Mouse (Mus musculus): ENCODE measurements around the gene Gm1123.

The Gm1123 gene

DNA sequence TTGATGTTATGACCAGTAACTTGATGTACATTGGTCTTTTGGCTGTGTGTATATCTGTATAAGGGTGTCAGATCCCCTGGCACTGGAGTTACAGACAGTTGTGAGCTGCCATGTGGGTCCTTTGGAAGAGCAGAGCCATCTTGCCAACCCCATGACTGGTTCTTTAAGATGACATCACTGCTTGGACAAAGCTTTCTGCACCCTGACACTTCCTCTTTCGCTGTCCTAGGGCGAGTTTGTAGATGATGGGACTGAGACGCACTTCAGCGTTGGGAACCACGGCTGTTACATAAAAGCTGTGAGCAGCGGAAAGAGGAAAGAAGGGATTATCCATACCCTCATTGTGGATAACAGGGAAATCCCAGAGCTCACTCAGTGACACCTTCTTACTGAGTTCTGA, 34.2 kb downstream of the Gm1123 start:
- DNase-seq (ENCODE audit: low read depth, low spot score), result no peak

- DNase-seq (ENCODE audit: low read depth, low spot score), result no peak
Observed at GRCm38 (mm10) chr9:98999881-99000339, 35.6 kb downstream of the Gm1123 start.

DNA sequence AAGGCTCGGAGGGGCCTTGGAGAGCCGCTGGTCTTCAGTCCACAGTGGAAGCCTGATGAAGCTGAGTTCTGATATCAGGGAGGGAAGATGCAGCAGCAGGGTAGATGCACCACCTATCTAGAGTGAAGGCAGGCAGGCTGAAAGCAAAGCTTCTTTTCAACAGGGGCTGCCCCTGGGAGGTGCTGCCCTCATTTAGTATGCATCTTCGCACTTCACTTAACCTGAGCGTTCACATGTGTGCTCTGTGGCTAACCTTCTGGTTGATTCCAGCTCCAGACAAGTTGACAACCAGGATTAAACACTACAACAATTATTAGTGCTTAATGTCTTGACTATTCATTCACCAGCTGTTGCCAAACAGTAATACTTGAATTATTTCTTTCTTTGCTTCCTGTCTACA, 41.4 kb downstream of the Gm1123 start:
- no peak for DNase-seq (ENCODE audit: low read depth, low spot score)

GRCm38 (mm10) chr9:98987131-98987530, 48.4 kb downstream of the Gm1123 start:
- no peak for DNase-seq (ENCODE audit: low read depth, low spot score)

GRCm38 (mm10) chr9:98986476-98987096, 48.9 kb downstream of the Gm1123 start:
- DNase-seq (ENCODE audit: low read depth, low spot score), result no peak

- DNase-seq (ENCODE audit: low read depth, low spot score), result peak; percentile 99
Observed at GRCm38 (mm10) chr9:98985800-98986475, 49.6 kb downstream of the Gm1123 start, which contains the start of gene Faim. TSS of gene Faim (plus strand) at chr9:98986373.

- DNase-seq (ENCODE audit: low read depth, low spot score), result peak; percentile 83
Observed at GRCm38 (mm10) chr9:98979431-98980416, 55.8 kb downstream of the Gm1123 start.

DNA sequence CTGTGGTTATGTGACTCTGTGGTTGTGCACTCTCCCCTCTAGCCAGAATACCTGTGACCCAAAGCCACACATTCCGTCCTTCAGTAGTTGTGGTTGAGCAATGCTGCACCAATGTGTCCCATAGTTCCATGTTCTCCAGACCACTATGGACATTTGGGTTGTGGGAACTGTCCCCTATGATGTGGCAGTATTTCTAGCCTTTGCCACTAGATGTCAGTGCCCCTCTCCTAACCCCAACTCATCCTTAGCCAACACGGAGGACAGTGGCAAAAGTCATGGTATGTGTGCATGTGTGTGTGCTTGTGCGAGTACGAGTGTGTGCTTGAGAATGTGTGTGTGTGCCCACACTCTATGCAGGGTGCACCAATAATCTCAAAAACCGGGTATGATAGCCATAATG, 59.0 kb downstream of the Gm1123 start:
- no peak for DNase-seq (ENCODE audit: low read depth, low spot score)

DNA sequence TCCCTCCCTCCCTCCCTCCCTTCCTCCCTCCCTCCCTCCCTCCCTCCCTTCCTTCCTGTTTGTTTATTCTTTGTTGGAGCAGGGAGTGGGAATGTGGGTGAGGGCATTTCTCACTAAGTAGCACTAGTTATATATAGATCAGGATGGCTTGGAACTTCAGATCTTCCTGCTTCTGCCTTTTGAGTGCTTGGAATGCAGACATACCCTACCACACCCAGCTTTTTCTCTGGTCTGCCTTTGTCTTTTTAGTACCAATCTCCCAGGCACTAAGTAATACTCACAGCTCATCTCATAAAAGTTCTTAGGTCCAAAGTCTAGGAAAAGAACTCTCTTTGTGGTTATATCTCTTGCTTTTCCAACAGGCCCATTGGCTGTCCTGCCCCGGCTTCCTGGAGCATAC, 59.4 kb downstream of the Gm1123 start:
- no peak for DNase-seq (ENCODE audit: low read depth, low spot score)

DNA sequence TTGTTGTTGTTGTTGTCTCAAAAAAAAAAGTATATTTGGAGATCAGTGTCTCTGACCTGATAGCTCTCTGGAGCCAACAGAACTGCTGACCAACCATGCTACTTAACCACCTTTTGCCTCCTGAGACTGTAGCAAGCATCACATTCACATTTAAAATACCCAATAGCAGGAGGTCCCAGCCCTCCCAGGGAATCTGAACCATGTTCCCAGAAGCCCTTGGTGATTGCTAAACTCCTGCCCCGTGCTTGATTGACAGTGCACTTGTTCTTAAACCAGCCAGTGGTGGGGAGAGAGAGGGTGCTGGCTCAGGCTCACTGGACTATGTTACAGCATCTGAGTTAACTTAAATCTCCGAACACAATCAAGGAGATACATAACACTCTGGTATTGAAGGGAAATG, 60.6 kb downstream of the Gm1123 start:
- DNase-seq (ENCODE audit: low read depth, low spot score), result no peak

DNA sequence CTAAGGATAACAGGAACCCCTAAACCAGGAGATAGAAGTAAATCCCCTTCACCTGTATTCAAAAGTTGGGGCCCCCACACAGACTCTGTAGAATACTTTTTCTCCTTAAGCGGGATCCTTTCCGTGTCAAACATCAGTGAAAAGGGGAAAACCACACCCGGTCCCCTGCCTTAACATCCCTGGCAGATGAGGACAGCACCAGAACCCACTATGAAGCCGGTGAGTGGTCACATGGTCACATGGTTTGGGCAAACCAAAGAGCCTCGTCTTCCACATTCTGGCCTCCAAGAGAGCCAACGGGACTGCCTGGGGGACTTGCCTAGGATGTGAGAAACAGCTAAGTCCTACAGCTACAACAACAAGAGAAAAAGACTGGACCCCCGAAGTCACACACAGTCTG, 62.0 kb downstream of the Gm1123 start:
- DNase-seq (ENCODE audit: low read depth, low spot score), result no peak

- no peak for DNase-seq (ENCODE audit: low read depth, low spot score)
Observed at GRCm38 (mm10) chr9:98973101-98973521, 62.4 kb downstream of the Gm1123 start.

DNA sequence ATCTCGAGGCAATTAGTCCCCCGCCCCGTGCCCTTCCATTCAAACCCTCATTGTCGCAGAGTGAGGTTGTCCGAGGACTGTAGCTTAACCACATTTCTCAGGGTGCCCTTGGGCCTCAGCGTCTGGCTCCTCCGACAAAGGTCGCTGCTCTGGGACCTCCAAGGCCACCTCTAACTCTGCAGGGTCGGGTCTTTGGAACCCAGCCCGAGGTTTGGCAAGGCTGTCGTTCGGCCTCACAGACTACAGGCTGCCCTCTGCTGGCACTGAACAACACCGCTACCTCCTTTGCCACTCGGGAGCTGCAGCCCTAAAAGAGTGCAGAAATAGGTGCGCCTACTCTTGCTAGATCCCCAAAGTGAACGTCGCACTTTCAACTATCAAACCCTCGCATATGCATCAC, 70.4 kb downstream of the Gm1123 start:
- DNase-seq (ENCODE audit: low read depth, low spot score), result no peak

DNA sequence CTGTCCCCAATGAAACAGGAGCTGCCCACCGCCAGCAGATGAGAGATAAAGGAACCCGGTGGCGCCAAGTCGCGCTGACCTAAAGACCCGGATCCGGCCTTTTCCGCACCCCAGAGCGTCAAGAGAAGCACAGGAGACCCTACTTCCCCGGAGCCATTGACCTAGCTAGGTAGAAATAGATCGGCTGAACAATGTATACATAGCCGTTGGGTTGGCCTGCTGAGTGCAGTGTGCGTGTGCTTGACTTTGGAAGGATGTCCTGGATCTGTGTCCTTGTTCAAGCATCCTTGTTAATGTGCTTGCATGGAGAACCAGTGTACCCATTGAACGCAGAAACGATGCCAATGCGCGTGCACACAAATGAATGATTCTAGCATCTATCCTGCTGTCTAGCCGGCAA, 71.9 kb downstream of the Gm1123 start:
- no peak for DNase-seq (ENCODE audit: low read depth, low spot score)

GRCm38 (mm10) chr9:98962478-98963142, 72.9 kb downstream of the Gm1123 start:
- DNase-seq (ENCODE audit: low read depth, low spot score), result no peak

GRCm38 (mm10) chr9:98961591-98962477, 73.7 kb downstream of the Gm1123 start:
- no peak for DNase-seq (ENCODE audit: low read depth, low spot score)

DNA sequence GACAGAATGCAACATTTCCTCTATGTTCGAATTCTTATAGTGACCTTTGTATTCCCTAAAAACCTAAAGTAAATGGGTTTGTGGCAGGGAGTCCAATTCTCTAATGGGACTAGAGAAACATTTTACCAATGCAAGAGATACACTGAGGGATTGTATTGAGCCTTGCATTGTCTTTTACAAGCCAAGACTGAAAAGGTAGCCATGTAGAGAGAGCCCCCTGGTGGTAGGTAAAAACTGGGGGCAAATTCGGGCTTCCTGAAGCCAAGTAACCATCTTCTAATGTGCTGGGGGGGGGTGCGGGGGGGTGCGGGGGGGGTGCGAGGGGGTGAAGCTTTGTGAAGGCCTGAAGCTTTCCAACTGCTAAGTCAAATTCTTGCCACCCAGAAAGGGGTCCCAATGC, 75.2 kb downstream of the Gm1123 start:
- no peak for DNase-seq (ENCODE audit: low read depth, low spot score)

DNA sequence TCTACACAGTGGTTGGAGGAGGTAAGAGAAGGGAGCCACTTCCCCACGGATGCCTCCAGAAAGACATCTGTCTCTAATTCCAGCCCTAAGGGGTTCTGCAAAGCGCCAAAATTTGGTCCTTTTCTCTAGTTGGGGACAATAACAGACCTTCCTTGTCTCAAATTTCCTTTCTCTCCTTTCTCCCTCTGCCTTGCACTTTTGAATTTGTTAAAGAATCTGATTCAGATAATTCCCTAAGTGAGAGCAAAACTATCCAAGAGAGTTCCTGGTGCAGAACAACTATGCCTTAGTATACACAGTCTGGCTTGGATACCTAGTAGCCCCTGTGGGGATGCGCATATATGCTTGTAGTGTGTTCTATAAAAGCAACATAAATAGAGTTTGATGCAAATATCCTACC, 75.7 kb downstream of the Gm1123 start:
- DNase-seq (ENCODE audit: low read depth, low spot score), result no peak

DNA sequence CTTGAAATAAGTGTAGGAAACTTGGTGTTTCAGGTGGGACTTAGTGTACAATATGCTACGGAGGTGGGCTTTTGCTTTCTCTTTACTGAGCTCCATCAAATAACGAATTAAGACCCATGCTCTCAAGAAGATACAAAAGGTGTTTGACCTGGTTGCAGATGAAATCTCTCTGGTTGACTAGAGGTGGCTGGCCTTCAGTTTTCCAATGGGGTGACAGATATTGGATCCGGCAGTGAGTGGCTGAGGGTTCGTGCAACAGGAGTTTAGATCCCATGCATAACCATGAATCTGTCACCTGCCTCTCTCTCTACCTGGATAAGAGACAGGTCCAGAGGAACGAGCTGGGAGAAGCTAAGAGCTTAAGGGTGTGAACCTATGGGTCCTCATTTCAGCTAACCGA, 76.9 kb downstream of the Gm1123 start:
- no peak for DNase-seq (ENCODE audit: low read depth, low spot score)

GRCm38 (mm10) chr9:98957751-98958351, 77.7 kb downstream of the Gm1123 start:
- DNase-seq (ENCODE audit: low read depth, low spot score), result no peak

Data from embryo, embryonic 11.5 days (tissue).